9 mouse cellular contexts compared by ENCODE assay signal in genomic region chr6:88140264-88140663, GRCm38 (mm10). TPM values are rescaled to one million over a fixed set of nuclear protein-coding genes. Genes with fewer than 3 reads are reported as not detected.
A peak's percentile ranks its signal among the peaks of the same experiment; 100 is the strongest.
DNase-seq lines count a peak whose midpoint lies in the region; ATAC-seq lines count a peak whose summit lies in the region.
"Had no signal": no experiment of that assay in that cellular context is flagged by ENCODE, and none has a peak within 500 bp of the region (broad histone marks: within the 10 kb centered on the region; RNA-seq: fewer than 3 reads in every experiment).

No protein-coding gene starts in this region.

- no peak overlapping the region for H3K4me3 ChIP-seq in heart, embryonic 12.5 days
- H3K4me3 ChIP-seq: limb, embryonic 12.5 days had no signal

- H3K9ac ChIP-seq in heart, embryonic 12.5 days: no peak overlapping the region
- H3K9ac ChIP-seq: limb, embryonic 12.5 days had no signal

- H3K27me3 ChIP-seq in heart, embryonic 12.5 days (replicated peaks): peaks cover 30% of the 10 kb centered on the region

- DNase-seq in heart, adult 18-20 months: peak; percentile 83 to 88
- DNase-seq in frontal cortex, postnatal 25 days (ENCODE audit: low spot score in 2 of 2): peak; percentile 23 to 54
- peak; percentile 79 for DNase-seq in layer of hippocampus, adult 9-10 months (ENCODE audit: low spot score)
- peak; percentile 73 for DNase-seq in lung, postnatal 25 days (ENCODE audit: low spot score)
- no peak for DNase-seq in ovary, postnatal 14 days (ENCODE audit: low spot score)
- no peak for DNase-seq in thymus, postnatal 25 days
- no peak for DNase-seq in thymus, postnatal 36 days

- H3K4me2 ChIP-seq in heart, embryonic 12.5 days: no peak overlapping the region
- H3K4me2 ChIP-seq: limb, embryonic 12.5 days had no signal

- H3K27ac ChIP-seq in heart, embryonic 12.5 days (ENCODE audit: poor library complexity, severe bottlenecking): no peak overlapping the region
- H3K27ac ChIP-seq: limb, embryonic 12.5 days had no signal

- H3K36me3 ChIP-seq in heart, embryonic 12.5 days: no peaks in the 10 kb centered on the region
- H3K36me3 ChIP-seq: limb, embryonic 12.5 days had no signal

- 0 out of 2 replicates have a peak, but pooled peaks cover 10% of the 10 kb centered on the region for H3K9me3 ChIP-seq in heart, embryonic 12.5 days (replicated peaks)
- H3K9me3 ChIP-seq: limb, embryonic 12.5 days had no signal

- no peak for ATAC-seq in heart, embryonic 12.5 days (ENCODE audit: insufficient number of reproducible peaks, low FRiP score)

- WGBS in heart, embryonic 12.5 days: 61% methylated on average over 8 of the region's 8 CpGs

- H3K4me1 ChIP-seq in heart, embryonic 12.5 days (replicated peaks): peaks cover 17% of the 10 kb centered on the region

RNA-seq across cellular contexts. Expression of gene Gata2, which starts 53.4 kb away (rescaled TPM):
- total RNA-seq in heart, adult 18-20 months (2021): 10 to 100 TPM; 18.1 to 23.4 TPM
- 20.8 and 21.3 TPM in 2 replicates for polyA plus RNA-seq in heart, embryonic 12.5 days (2016; fragmentation: Nextera tagmentation; extraction: Ambion mirVana)

RNA-seq across cellular contexts. Expression of gene Rpn1, which starts 56.0 kb away (rescaled TPM):
- total RNA-seq in heart, adult 18-20 months (2021): 100 to 1,000 TPM; 104 to 108 TPM
- 225 and 227 TPM in 2 replicates for polyA plus RNA-seq in heart, embryonic 12.5 days (2016; fragmentation: Nextera tagmentation; extraction: Ambion mirVana)

Comparison
In these comparisons a context has a peak if more than half of its experiments do, and no peak if none do; other contexts are left out.
1. DNase-seq: peak in heart, adult 18-20 months (2 of 2), frontal cortex, postnatal 25 days (2 of 2), layer of hippocampus, adult 9-10 months (single experiment) and lung, postnatal 25 days (single experiment); none in ovary, postnatal 14 days (single experiment), thymus, postnatal 25 days (single experiment) and thymus, postnatal 36 days (0 of 2).